Mouse (Mus musculus): ENCODE results near the gene B4galnt3. TPM values are rescaled to one million over a fixed set of nuclear protein-coding genes. Genes with fewer than 3 reads are reported as not detected.

Gene B4galnt3
- polyA plus RNA-seq, 1 experiment = 15.7 TPM

DNA sequence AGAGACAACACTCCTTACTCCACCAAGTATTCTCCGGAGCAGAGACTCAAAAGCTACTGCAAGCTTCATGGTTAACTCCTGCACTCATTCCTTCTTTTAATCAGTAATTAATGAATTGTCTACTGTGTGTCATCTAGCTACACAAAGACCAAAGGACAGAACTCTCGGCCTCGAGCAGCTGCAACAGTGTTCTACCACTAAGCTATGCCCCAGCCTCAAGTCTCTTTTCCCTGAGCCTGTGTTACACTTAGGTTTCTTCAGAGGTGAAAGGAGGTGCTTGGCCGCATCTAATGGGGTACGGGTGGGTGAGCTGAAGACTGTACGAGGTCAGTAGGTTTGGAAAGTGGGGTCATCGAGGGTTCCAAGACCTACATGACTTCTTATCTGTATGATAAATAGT lies 30.8 kb downstream of the B4galnt3 start:
- Histone ChIP-seq H3K27ac (ENCODE audit: insufficient read depth, low read length) (no peak overlapping the region), H3K4me3 (ENCODE audit: low read depth, low read length) (no peak overlapping the region), H3K4me1 (ENCODE audit: control insufficient read depth, insufficient read depth, low read length) (peaks cover 12% of the 10 kb centered on the region), H3K9me3 (replicated peaks; ENCODE audit: control insufficient read depth, insufficient read depth, low read length, poor library complexity, severe bottlenecking) (no peaks in the 10 kb centered on the region), H3K9ac (ENCODE audit: low read depth, poor library complexity, severe bottlenecking) (no peak overlapping the region), H3K27me3 (ENCODE audit: control insufficient read depth, insufficient read depth, low read length, poor library complexity, severe bottlenecking) (no peaks in the 10 kb centered on the region), H3K36me3 (ENCODE audit: control insufficient read depth, insufficient read depth, low read length, poor library complexity, severe bottlenecking) (no peaks in the 10 kb centered on the region)
- TF ChIP-seq EP300 (IDR thresholded peaks at IDR 0.05; ENCODE audit: insufficient read depth, low read depth, low read length) (no peak), POLR2A (IDR thresholded peaks at IDR 0.05; ENCODE audit: insufficient read depth, low read length) (no peak), CTCF (IDR thresholded peaks at IDR 0.05; ENCODE audit: low read depth, low read length) (no peak)

DNA sequence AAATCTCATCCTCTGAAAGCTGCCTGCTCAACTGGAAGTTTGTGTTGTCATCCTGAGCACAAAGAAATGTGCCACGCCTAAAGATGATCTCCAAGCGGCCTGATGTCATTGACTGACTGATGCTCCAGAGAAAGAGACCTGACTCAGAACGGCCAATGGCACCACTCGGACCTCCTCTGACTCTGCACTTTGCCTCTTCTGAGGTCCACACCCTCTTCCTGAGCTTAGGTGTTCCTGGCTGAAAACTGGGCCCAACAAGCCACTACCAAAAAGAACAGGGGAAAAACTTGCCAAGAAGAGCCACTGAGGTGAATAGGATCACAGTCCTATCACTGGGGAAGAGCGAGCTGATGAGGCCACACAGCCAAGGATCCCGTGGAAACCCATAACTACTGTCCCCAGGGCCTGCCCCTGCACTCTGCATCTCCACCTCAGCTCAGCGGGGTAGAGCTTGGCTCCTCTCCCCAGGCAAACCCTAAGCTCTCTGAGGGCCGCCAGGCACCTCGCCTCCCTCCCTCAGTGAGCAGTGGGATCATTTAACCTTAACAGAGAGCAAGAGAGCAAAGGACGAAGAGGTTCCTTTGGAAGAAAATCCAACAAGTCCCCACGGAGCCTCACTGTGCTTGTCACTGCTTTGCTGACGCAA lies 31.4 kb downstream of the B4galnt3 start:
- no peak overlapping the region for H3K9ac ChIP-seq (ENCODE audit: low read depth, poor library complexity, severe bottlenecking)
- TF ChIP-seq POLR2A (IDR thresholded peaks at IDR 0.05; ENCODE audit: insufficient read depth, low read length) = no peak
- no peak for TF ChIP-seq EP300 (IDR thresholded peaks at IDR 0.05; ENCODE audit: insufficient read depth, low read depth, low read length)
- TF ChIP-seq CTCF (IDR thresholded peaks at IDR 0.05; ENCODE audit: low read depth, low read length) = no peak
- H3K36me3 ChIP-seq (ENCODE audit: control insufficient read depth, insufficient read depth, low read length, poor library complexity, severe bottlenecking) = no peaks in the 10 kb centered on the region
- H3K27me3 ChIP-seq (ENCODE audit: control insufficient read depth, insufficient read depth, low read length, poor library complexity, severe bottlenecking) = no peaks in the 10 kb centered on the region
- peaks cover 12% of the 10 kb centered on the region for H3K4me1 ChIP-seq (ENCODE audit: control insufficient read depth, insufficient read depth, low read length)
- H3K27ac ChIP-seq (ENCODE audit: insufficient read depth, low read length) = 0 out of 2 replicates have a peak overlapping the region, but pooled peaks have one; percentile 2
- H3K9me3 ChIP-seq (replicated peaks; ENCODE audit: control insufficient read depth, insufficient read depth, low read length, poor library complexity, severe bottlenecking) = no peaks in the 10 kb centered on the region
- no peak overlapping the region for H3K4me3 ChIP-seq (ENCODE audit: low read depth, low read length)

DNA sequence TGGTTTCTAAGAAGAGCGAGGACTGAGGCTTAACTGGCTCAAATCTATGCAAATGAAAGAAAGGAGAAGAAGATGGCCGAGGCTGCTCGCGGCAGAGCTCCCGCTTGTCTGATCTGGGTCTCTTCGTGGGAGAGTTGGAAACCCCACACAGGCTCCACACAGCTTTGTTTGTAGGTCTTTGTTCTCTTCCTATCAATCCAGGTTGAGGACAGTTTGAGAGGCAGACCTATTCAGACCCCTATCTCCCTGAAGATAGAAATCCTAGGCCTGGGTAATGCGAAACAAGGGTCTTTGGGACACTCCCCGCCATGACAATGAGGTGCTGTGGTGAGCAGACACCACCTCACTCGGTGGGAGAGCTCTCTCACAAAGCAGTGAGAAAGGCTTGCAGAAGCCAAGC lies 34.9 kb downstream of the B4galnt3 start:
- Histone ChIP-seq H3K27me3 (ENCODE audit: control insufficient read depth, insufficient read depth, low read length, poor library complexity, severe bottlenecking) (no peaks in the 10 kb centered on the region), H3K9ac (ENCODE audit: low read depth, poor library complexity, severe bottlenecking) (no peak overlapping the region), H3K27ac (ENCODE audit: insufficient read depth, low read length) (no peak overlapping the region; the same call in 1 of the 2 replicates), H3K9me3 (replicated peaks; ENCODE audit: control insufficient read depth, insufficient read depth, low read length, poor library complexity, severe bottlenecking) (no peaks in the 10 kb centered on the region), H3K4me1 (ENCODE audit: control insufficient read depth, insufficient read depth, low read length) (peaks cover 15% of the 10 kb centered on the region), H3K36me3 (ENCODE audit: control insufficient read depth, insufficient read depth, low read length, poor library complexity, severe bottlenecking) (no peaks in the 10 kb centered on the region), H3K4me3 (ENCODE audit: low read depth, low read length) (no peak overlapping the region)
- no peak for TF ChIP-seq POLR2A (IDR thresholded peaks at IDR 0.05; ENCODE audit: insufficient read depth, low read length)

DNA sequence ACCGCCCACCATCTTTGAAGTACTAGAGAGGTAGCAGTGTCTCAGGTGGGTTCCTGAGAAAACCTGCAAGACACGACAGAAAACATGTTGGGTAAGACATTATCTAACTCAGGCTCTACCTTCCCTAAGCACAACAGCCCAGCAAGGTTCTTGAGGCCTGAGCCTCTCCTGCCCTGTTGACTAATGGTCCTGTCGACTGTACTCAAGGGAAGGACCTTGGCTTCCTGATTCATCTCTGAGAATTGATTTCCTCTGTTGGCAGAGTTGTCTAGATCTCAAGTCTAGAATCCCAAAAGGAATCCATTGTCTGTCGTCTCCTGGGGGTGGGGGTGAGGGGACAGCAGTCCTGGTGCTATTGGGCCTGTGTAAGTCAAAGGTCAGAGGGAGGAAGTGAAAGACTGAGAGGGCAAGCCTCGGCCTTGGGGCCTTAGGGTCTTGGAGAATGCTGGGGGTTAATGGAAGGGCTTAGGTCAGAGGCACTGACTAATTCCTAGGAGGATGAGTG lies 37.9 kb downstream of the B4galnt3 start:
- H3K4me1 ChIP-seq (ENCODE audit: control insufficient read depth, insufficient read depth, low read length) = peaks cover 5% of the 10 kb centered on the region
- no peaks in the 10 kb centered on the region for H3K36me3 ChIP-seq (ENCODE audit: control insufficient read depth, insufficient read depth, low read length, poor library complexity, severe bottlenecking)
- H3K27ac ChIP-seq (ENCODE audit: insufficient read depth, low read length) = no peak overlapping the region
- H3K9me3 ChIP-seq (replicated peaks; ENCODE audit: control insufficient read depth, insufficient read depth, low read length, poor library complexity, severe bottlenecking) = no peaks in the 10 kb centered on the region
- H3K27me3 ChIP-seq (ENCODE audit: control insufficient read depth, insufficient read depth, low read length, poor library complexity, severe bottlenecking) = no peaks in the 10 kb centered on the region
- H3K9ac ChIP-seq (ENCODE audit: low read depth, poor library complexity, severe bottlenecking) = no peak overlapping the region
- TF ChIP-seq CTCF (IDR thresholded peaks at IDR 0.05; ENCODE audit: low read depth, low read length) (no peak), POLR2A (IDR thresholded peaks at IDR 0.05; ENCODE audit: insufficient read depth, low read length) (no peak), EP300 (IDR thresholded peaks at IDR 0.05; ENCODE audit: insufficient read depth, low read depth, low read length) (no peak)
- H3K4me3 ChIP-seq (ENCODE audit: low read depth, low read length) = no peak overlapping the region

DNA sequence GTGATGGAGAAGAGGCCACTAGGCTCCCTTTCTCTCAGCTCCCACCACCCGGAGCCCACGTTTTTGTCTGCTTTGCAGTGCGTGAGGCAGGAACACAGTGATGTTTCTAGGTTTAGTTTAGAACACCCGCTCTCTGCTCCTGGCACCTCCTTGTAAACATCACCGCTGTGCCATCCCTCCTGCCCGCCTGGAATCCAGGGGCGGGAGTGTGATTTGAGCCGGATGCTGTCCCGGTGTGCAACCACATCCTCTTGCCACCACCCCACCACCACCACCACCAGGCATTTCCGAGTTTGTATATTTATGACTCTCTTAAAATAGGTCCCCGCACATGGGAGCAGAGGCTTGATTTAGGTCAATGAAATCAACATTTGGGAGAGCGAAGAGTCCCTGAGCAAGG lies 38.7 kb downstream of the B4galnt3 start:
- H3K27ac ChIP-seq (ENCODE audit: insufficient read depth, low read length) = no peak overlapping the region
- TF ChIP-seq CTCF (IDR thresholded peaks at IDR 0.05; ENCODE audit: low read depth, low read length) = no peak
- TF ChIP-seq POLR2A (IDR thresholded peaks at IDR 0.05; ENCODE audit: insufficient read depth, low read length) = no peak
- no peak for TF ChIP-seq EP300 (IDR thresholded peaks at IDR 0.05; ENCODE audit: insufficient read depth, low read depth, low read length)
- no peaks in the 10 kb centered on the region for H3K9me3 ChIP-seq (replicated peaks; ENCODE audit: control insufficient read depth, insufficient read depth, low read length, poor library complexity, severe bottlenecking)
- no peak overlapping the region for H3K4me3 ChIP-seq (ENCODE audit: low read depth, low read length)
- H3K9ac ChIP-seq (ENCODE audit: low read depth, poor library complexity, severe bottlenecking) = no peak overlapping the region
- H3K36me3 ChIP-seq (ENCODE audit: control insufficient read depth, insufficient read depth, low read length, poor library complexity, severe bottlenecking) = no peaks in the 10 kb centered on the region
- H3K4me1 ChIP-seq (ENCODE audit: control insufficient read depth, insufficient read depth, low read length) = peaks cover 5% of the 10 kb centered on the region
- H3K27me3 ChIP-seq (ENCODE audit: control insufficient read depth, insufficient read depth, low read length, poor library complexity, severe bottlenecking) = no peaks in the 10 kb centered on the region

DNA sequence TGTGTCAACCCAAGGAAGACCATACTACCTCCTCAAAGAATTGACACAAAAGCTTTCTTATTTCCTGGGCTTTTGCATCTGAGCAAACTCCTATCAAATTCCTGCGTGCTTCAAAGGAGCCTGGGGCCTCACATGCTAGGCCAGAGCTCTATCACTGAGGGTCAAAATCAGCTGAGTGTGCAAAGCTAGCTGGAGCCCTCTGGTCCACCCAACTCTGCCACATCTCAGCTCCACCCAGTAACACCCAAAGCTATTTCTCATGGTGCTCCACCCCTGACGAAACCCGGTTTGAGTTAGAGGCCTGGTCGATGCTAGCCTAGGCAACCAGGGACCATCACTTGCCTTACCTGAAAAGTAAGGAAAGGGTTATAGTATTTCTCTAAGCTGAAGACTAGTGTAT lies 39.2 kb downstream of the B4galnt3 start:
- Histone ChIP-seq H3K36me3 (ENCODE audit: control insufficient read depth, insufficient read depth, low read length, poor library complexity, severe bottlenecking) (no peaks in the 10 kb centered on the region), H3K4me1 (ENCODE audit: control insufficient read depth, insufficient read depth, low read length) (peaks cover 5% of the 10 kb centered on the region), H3K4me3 (ENCODE audit: low read depth, low read length) (no peak overlapping the region), H3K27me3 (ENCODE audit: control insufficient read depth, insufficient read depth, low read length, poor library complexity, severe bottlenecking) (no peaks in the 10 kb centered on the region), H3K9ac (ENCODE audit: low read depth, poor library complexity, severe bottlenecking) (no peak overlapping the region), H3K27ac (ENCODE audit: insufficient read depth, low read length) (no peak overlapping the region), H3K9me3 (replicated peaks; ENCODE audit: control insufficient read depth, insufficient read depth, low read length, poor library complexity, severe bottlenecking) (no peaks in the 10 kb centered on the region)
- TF ChIP-seq EP300 (IDR thresholded peaks at IDR 0.05; ENCODE audit: insufficient read depth, low read depth, low read length) = no peak
- no peak for TF ChIP-seq CTCF (IDR thresholded peaks at IDR 0.05; ENCODE audit: low read depth, low read length)
- no peak for TF ChIP-seq POLR2A (IDR thresholded peaks at IDR 0.05; ENCODE audit: insufficient read depth, low read length)

All from ES-Bruce4 (cell line).